In the genomic region with DNA sequence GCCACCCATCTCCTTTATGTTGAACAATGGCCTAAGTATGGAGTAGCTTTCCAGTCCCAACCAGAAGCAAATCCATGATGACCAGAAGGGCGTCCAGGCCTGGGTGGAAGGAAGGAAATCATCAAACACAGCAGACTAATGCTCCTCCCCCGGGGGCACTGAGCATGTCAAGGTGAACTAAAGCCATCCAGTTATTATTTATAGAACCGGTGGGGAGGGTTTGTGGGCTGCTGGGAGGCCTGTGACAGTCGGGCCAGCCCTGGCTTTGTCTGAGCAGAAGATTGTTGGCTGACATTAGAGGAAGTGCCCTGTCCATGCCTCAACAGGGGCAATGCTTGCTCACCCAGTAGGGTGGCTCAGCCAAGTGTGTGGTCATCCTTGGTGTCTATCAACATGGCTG, we compare ENCODE assay signal across 11 mouse cellular contexts.
A peak's percentile ranks its signal among the peaks of the same experiment; 100 is the strongest.
DNase-seq lines count a peak whose midpoint lies in the region; ATAC-seq and TF ChIP-seq lines count a peak whose summit lies in the region.
"Had no signal": no experiment of that assay in that cellular context is flagged by ENCODE, and none has a peak within 500 bp of the region (broad histone marks: within the 10 kb centered on the region; RNA-seq: fewer than 3 reads in every experiment).

No protein-coding gene starts in this region.

- H3K27me3 ChIP-seq in stomach, embryonic 14.5 days (ENCODE audit: control insufficient read depth, insufficient read depth, low read length) = no peaks in the 10 kb centered on the region
- no peaks in the 10 kb centered on the region for H3K27me3 ChIP-seq in stomach, postnatal 0 days (ENCODE audit: control insufficient read depth, insufficient read depth, low read length)
- H3K27me3 ChIP-seq in heart, embryonic 15.5 days = no peaks in the 10 kb centered on the region
- H3K27me3 ChIP-seq: embryonic facial prominence, embryonic 15.5 days; limb, embryonic 13.5 days had no signal

- no peaks in the 10 kb centered on the region for H3K9me3 ChIP-seq in stomach, embryonic 14.5 days (ENCODE audit: control insufficient read depth, low read depth, low read length)
- no peaks in the 10 kb centered on the region for H3K9me3 ChIP-seq in stomach, postnatal 0 days (ENCODE audit: control insufficient read depth, low read length)
- no peaks in the 10 kb centered on the region for H3K9me3 ChIP-seq in heart, embryonic 15.5 days (replicated peaks)
- H3K9me3 ChIP-seq: embryonic facial prominence, embryonic 15.5 days; limb, embryonic 13.5 days had no signal

- 0 out of 2 replicates have a peak overlapping the region, but pooled peaks have one; percentile 21 for H3K27ac ChIP-seq in stomach, embryonic 14.5 days (ENCODE audit: low read length)
- no peak overlapping the region for H3K27ac ChIP-seq in stomach, postnatal 0 days (replicated peaks)
- peak overlapping the region; percentile 79 for H3K27ac ChIP-seq in heart, embryonic 15.5 days
- H3K27ac ChIP-seq: embryonic facial prominence, embryonic 15.5 days; hindbrain, postnatal 0 days; limb, embryonic 13.5 days had no signal

- WGBS in stomach, embryonic 14.5 days = 67% methylated on average over 4 of the region's 4 CpGs
- WGBS in stomach, postnatal 0 days = 74% methylated on average over 4 of the region's 4 CpGs
- WGBS in heart, embryonic 15.5 days = 41% methylated on average over 4 of the region's 4 CpGs

- no peak overlapping the region for H3K4me3 ChIP-seq in stomach, embryonic 14.5 days (ENCODE audit: low read depth, low read length)
- no peak overlapping the region for H3K4me3 ChIP-seq in stomach, postnatal 0 days (ENCODE audit: low read depth, low read length)
- H3K4me3 ChIP-seq in heart, embryonic 15.5 days = no peak overlapping the region
- H3K4me3 ChIP-seq: embryonic facial prominence, embryonic 15.5 days; limb, embryonic 13.5 days had no signal

- H3K9ac ChIP-seq in stomach, embryonic 14.5 days (replicated peaks; ENCODE audit: low read depth, low read length) = no peak overlapping the region
- H3K9ac ChIP-seq in stomach, postnatal 0 days (ENCODE audit: low read length) = no peak overlapping the region
- H3K9ac ChIP-seq in heart, embryonic 15.5 days = no peak overlapping the region
- H3K9ac ChIP-seq: embryonic facial prominence, embryonic 15.5 days; limb, embryonic 13.5 days had no signal

- H3K4me1 ChIP-seq in stomach, embryonic 14.5 days (ENCODE audit: control insufficient read depth, insufficient read depth, low read length) = no peaks in the 10 kb centered on the region
- H3K4me1 ChIP-seq in stomach, postnatal 0 days (replicated peaks; ENCODE audit: control insufficient read depth, insufficient read depth) = no peaks in the 10 kb centered on the region
- H3K4me1 ChIP-seq in heart, embryonic 15.5 days (replicated peaks) = peaks cover 41% of the 10 kb centered on the region

- no peak overlapping the region for H3K4me2 ChIP-seq in stomach, embryonic 14.5 days (replicated peaks; ENCODE audit: low read depth, low read length)
- no peak overlapping the region for H3K4me2 ChIP-seq in stomach, postnatal 0 days (replicated peaks; ENCODE audit: low read depth)
- H3K4me2 ChIP-seq in heart, embryonic 15.5 days = no peak overlapping the region
- H3K4me2 ChIP-seq: embryonic facial prominence, embryonic 15.5 days; limb, embryonic 13.5 days had no signal

- H3K36me3 ChIP-seq in stomach, embryonic 14.5 days (ENCODE audit: control insufficient read depth, insufficient read depth, low read length) = no peaks in the 10 kb centered on the region
- H3K36me3 ChIP-seq in stomach, postnatal 0 days (ENCODE audit: control insufficient read depth, insufficient read depth, low read length) = no peaks in the 10 kb centered on the region
- no peaks in the 10 kb centered on the region for H3K36me3 ChIP-seq in heart, embryonic 15.5 days
- H3K36me3 ChIP-seq: embryonic facial prominence, embryonic 15.5 days; limb, embryonic 13.5 days had no signal

- no peak for TF ChIP-seq EP300 in stomach, postnatal 0 days (optimal IDR thresholded peaks at IDR 0.05)

- TF ChIP-seq CTCF in stomach, postnatal 0 days (IDR thresholded peaks at IDR 0.05; ENCODE audit: low read depth) = no peak

- no peak for DNase-seq in stomach, postnatal 0 days (ENCODE audit: low spot score)
- DNase-seq in liver = peak; percentile 9
- no peak for DNase-seq in spleen, postnatal 14 days (ENCODE audit: low spot score in 2 of 2)
- DNase-seq in ovary, postnatal 14 days (ENCODE audit: low spot score) = no peak
- no peak for DNase-seq in embryo, embryonic 10 days (ENCODE audit: low spot score)

- ATAC-seq in stomach, embryonic 14.5 days (ENCODE audit: insufficient number of reproducible peaks, insufficient read depth, low FRiP score, low read depth) = no peak
- ATAC-seq in stomach, postnatal 0 days (ENCODE audit: low FRiP score, low TSS enrichment) = no peak
- ATAC-seq in heart, embryonic 15.5 days (replicated peaks; ENCODE audit: insufficient number of reproducible peaks, insufficient read depth, low FRiP score, low read depth) = 0 out of 2 replicates have a peak, but pooled peaks have one; percentile 6
- no peak for ATAC-seq in cerebellum, adult (ENCODE audit: insufficient number of reproducible peaks, low FRiP score, low TSS enrichment)
- ATAC-seq: hindbrain, postnatal 0 days had no signal
